Mouse (Mus musculus) T-cell, adult 2 months (primary cell): ENCODE results near the gene Tceanc2.
"Not testable (repeated sequence)": the region's sequence is repeated elsewhere in the genome, so short reads cannot be mapped to it uniquely, and the experiment has no call there.

ENCODE experiments used
- DNase-seq: peaks from one replicate; pipeline ENCODE4 v3.0.0; 2022; ENCODE audit warnings: low spot score

The Tceanc2 gene

DNA sequence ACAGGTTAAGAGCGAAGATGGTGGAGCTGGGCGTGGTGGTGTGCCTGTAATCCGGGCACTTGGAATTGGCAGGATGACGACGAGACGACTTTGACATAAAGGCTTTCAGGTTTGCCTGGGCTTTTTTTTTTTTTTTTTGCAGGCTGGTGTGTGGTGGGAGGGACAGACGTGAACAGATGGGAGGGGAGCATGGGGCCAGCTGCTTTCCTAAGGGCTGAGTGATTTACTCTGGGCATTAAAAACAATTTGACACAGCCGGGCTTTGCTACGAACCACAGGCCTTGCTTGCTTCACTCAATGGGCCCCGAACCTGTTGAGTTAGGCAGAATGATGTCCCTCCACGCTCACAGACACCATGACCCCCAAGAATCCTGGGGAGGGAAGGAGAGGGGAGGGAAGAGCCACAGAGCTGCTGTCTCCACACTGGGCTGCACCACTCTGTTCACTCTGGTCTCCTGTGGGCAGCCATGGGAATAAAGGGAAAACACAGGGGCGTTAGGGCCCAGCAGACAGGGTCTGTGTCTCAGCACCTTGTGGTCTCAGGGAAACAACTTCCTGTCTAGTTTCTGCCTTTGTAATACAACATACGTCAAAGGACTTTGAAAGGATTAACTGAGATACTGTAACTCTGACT is 51.9 kb downstream of the Tceanc2 start:
- no peak for DNase-seq

DNA sequence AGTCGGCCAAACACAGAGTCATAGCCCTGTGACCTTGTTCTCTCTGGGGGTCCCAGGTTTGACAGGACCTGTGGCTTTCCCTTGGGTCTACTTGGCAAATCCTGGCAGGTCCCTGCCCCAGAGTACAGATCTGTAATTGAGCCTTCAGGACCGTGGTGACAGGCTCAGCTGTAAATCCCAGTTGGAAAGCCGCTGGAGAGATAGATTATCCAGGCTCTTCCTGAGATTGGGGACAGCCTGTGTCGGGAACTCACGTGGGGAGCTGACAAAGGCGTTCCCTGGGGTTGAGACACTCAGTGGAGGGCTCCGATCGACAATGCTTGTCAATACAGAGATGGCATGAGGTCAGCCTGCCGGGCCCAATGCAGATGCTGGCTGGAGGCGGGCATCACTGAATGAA is 52.5 kb downstream of the Tceanc2 start:
- DNase-seq: no peak

DNA sequence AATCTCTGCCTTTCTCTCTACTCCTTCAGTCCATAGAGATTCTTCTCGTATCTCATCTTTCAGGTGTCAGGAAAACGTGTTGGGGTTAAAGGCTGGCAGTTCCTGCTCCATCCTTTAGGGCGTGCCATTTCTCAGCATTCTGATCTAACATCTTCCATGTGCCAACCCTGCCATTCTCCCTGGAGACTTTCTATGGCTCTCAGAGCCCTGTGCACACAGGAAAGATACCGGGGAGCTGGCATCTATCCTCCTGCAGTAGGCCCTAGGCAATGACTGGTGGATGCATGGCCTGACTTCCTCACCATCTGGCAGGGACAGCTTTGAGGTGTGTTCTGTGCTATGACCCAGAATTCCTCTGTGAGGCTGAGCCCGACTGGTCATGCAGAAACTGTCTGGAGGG is 53.8 kb downstream of the Tceanc2 start:
- no peak for DNase-seq

DNA sequence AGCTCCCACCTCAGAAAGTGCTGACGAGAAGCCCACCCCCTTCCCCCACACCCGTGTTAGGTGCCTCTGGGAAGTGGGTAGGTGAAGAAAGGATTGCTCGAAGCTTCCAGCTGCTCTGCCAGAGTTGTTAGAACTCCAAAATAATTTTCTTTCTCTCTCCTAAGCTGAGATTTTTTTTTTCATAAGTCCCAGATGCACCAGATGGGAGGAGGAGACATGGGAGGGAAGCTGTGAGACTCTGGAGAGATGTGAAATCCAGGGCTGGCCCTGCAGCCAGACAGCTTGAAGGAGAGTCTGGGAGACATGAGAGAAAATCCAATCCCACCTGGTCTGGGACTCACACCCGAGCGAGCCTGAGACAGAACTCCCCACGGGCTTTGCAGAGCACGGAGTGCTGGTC is 54.5 kb downstream of the Tceanc2 start:
- no peak for DNase-seq

DNA sequence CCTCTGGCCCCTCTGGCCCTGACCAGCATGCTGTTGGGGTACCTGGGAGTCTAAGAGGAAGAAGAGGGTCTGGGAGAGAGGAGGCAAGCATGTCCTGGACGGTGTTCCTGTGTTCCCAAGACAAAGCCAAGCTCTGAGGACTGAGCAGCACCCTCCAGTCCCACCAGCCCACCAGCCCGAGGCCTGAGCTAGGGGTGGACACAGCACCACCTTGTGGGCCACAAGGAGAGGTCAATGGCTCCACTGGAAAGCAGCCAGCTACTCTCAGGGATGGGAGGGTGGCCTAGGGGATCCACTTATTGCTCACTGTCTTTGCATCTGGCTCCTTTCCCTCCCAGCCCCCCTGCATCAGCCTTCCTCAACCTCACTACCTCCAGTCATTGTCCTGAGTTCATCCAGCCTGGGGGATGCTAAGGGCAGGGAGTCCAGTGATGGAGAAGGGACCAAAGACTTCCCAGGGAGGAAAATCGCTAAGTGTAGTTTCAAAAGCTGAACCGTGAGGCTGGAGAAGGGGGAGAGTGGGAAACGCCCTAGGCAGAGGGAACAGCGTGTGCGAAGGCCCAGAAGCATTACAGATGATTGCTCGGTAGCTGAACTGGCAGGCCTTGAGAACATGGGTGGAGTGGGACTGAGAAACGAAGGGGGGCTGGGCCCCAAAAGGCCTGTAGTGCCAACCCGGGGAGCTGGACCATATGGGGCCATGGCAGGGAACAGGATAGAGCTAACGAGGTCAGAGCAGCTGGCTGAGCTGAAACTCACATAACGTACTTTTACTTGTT is 57.6 kb downstream of the Tceanc2 start:
- DNase-seq: no peak

DNA sequence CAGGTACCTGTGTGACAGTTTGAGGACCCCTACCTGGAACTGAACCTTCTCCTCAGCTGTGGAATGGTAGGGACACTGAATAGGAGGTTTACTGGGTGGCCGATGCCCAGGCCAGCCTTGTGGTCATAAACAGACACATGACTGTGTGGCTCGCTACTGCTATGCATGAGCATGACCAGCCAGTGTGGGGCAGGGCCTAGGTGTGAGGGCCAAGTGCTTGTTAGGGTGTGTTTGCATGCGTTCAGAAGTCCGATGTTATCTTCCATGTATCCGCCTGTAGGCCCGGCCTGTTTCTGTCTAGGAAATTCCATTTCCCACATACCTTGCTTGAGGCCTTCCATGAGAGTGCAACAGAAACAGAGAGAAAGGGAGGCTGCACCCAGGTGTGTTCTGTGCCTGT is 58.2 kb downstream of the Tceanc2 start:
- DNase-seq: no peak

DNA sequence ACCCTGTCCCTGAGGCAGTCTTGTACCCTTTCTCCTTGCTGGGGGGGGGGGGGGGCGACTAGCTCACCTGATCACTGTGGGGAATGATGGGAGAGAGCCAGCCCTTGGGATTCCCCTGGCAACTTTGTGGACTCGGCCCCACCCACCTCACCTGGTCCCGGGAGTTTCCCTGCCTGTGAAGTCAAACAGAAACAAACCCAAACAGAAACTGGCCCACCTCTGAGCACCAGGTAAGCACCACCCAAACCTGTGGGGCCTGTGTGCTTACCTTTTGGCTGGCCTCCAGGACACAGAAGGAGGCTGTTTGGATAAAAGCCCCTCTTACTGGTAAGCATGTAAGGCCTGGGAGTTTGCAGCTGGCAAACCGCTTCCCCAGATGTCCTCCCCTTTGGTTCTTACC is 59.9 kb downstream of the Tceanc2 start:
- no peak for DNase-seq

DNA sequence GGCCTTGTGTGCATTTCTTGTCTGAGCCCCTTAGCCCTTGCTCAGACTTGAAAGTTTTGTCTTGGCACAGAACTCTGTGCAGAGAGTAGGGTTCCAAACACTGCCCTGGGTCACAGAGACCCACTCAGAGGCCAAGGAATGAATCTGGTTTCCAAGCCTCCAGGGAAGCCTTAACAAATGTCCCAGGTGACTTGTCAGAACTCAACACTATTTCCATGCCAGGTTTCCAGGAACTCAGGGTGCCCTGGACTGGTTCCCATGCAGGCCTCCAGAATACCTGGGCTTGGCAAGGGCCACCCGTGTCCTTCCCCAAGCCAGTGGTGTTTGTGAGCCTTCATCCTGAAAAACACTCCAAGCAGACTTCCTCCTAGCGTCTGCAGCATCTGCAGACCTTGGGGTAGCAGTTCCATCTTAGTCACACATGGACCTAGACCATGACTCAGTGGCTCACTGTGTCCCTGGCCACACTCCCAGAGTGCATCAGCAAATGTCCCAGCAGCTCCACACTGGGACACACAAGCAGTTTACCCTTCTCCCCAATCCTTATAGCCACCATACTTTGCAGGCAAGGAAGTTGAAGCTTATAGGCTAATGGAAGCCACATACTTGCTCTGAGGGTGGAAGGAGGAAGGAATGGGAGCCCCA is 61.1 kb downstream of the Tceanc2 start:
- no peak for DNase-seq

DNA sequence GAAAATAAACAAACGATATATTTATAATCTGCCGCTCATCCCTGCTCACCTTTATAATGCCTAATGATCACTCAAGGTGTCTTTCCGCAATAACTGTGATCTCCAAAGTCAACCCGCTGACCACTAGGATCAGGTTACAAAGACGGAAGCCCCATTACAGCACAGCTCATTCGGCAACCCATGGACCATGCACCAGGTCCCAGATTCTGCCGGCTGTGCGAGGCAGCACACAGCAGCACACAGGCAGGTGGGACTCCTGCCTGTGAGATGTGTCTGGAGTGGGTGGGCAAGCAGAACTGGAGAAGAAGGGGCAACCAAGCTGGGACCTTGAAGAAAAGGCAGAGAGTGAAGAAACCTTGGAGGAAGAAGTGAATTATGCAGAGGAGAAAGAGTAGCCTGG is 64.6 kb downstream of the Tceanc2 start:
- DNase-seq: no peak

DNA sequence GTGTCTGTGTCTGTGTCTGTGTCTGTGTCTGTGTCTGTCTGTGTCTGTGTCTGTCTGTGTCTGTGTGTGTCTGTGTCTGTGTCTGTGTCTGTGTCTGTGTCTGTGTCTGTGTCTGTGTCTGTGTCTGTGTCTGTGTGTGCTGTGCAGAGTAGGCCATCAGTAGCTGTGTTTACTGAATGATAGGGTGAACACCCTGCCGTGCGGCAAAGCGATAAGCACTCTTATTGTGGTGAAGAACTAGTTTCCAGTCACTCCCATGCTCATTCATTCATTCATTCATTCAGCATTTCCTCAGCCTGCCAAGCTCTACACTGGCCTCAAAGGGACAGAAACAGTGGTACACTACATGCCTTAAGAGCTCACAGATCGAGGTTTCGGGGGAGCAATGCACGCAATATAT is 69.7 kb downstream of the Tceanc2 start:
- not testable (repeated sequence) for DNase-seq

DNA sequence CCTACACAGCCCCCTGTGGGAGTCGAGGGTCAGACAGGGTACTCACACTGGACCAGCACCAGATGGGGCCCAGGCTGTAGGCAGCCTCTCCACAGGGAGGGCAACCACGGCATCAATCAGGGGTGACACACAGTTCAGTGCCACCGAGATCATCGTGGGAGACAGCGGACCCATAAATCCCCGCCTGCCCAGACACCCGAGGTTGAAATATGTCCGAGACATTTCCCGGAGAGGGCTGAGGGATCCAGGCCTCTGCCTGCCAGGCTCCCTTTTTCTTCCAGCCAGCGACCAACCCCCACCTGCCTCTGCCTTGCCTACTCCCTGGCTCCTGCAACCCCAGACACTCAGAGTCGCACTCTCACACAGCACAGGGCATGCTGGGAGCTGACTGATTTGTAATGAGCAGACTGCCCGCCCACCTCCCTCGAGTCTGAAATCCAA is 70.6 kb downstream of the Tceanc2 start:
- DNase-seq: no peak

DNA sequence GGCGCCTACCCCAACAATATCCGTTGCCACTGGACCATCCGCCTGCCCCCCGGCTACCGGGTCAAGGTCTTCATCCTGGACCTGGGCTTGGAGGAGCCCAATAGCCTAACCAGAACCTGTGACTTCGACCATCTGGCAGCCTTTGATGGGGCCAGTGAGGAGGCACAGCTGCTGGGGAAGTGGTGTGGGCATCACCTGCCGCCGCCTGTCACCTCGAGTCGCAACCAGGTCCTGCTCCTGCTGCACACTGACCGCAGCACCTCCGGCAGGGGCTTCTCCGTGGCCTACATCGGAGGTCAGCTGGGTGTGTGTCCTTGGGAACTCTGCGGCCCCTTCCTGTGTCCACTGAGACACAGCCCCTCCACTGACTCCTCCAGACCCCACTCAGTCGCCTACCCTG is 72.1 kb downstream of the Tceanc2 start:
- DNase-seq: no peak

DNA sequence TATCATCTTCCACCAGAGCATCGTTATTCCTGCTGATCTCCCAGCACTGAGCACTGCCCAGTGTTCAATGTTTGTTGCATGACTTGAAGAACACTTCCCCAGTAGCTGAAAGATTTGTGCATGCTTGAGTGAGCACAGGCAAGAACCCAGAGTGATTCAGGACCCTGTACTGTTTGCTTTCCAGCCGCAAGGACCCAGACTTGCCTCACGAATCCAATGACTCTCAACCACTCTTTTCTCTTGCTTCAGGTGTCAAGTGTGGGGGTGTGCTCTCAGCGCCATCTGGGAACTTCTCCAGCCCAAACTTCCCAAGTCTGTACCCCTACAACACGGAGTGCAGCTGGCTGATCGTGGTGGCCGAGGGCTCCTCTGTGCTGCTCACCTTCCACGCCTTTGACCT is 76.7 kb downstream of the Tceanc2 start:
- DNase-seq: no peak

DNA sequence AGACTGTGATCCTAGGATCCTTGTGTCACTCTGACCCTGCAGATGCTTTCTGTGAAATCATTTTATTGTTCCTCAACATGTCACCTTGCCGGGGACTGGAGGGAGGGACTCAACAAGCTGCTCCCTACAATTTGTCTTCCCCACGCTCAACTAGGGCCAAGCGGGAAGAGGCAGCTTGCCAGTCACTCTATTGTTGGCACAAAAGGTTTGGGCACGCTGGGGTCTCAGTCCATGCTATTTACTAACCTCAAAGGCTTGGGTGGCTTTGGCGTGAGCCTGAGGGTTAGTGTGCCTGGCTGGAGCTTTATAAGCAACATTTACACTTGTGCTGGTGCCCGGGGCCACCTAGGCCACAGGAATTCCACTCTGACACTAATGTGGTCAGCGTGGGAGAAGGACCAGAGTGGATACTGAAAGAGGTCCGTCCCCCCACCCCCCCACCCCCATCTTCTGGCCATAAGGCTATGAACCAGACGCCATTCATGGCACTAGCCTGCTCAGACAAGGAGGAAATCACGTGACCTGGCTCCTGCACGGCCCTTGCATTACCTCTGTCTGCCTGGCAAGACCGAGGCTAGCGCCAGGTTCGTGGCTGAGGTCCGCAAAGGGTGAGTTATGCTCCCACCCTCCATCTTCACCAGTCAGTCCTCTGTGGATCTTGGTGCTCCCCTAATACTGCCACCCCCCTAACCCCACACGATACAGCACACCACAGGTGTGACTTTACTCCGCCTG is 80.0 kb downstream of the Tceanc2 start:
- no peak for DNase-seq

DNA sequence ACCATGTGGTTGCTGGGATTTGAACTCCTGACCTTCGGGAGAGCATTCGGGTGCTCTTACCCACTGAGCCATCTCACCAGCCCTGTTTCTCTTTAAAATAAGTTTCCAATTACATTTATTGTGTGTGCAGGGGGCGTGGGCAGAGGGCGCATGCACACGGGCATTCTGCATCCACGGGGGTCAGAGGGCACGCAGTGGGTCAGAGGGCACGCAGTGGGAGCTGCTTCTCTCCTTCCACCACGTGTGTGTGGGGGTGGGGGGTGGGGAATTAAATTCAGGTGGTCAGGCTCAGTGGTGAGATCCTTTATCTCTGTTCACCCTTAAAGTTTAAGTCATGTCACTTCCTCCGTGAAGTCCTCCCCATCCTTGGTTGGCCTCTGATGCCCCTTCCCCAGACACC is 80.5 kb downstream of the Tceanc2 start:
- DNase-seq: no peak

DNA sequence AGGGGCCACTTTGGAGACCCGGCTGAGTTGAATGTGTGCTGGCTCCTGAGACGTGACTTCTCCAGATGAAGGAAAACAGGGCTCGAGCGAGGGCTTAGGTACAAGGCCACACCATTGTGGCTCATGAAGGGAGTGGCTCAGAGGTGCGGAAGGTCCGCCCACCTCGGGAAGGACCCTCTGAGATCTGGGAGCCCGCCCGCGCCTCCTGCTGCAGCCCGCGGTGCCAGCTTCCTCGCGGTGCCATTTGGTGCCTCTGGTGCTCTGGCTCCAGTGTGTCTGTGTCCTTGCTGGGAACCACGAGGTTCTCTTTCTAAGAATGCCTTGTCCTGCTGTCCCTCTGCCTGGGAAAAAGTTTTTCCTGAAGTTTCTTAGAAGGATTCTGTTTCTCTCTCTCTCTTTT is 81.0 kb downstream of the Tceanc2 start:
- DNase-seq: no peak

DNA sequence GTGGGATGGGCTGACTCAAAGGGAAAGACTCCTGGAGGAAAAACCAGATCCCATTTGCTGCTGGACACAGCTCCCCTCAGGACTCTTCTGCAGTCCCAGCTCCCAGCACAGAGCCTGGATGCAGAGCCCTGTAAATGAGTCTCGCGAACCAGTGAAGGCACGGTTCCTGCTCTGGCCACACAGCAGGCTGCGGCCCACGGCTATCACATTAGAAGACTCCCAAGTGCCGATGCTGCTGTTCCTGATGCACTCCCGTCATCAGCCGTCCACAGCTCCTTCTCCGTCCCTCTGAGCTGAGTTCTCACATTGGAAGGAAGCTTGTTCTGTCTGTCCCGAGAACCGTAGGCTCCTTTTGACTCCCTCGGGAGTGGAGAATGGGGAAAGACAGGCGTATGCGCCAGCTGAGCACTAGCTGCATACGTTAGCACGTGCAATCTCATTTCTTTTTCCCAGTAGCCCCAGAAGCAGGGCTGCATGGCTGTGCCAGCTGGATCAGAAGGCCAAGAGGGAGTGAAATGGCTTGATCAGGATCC is 82.0 kb downstream of the Tceanc2 start, which contains the start of gene Cdcp2:
Cdcp2 (plus strand) TSS at position 51 of the 533 bp plus-strand sequence.
- DNase-seq: no peak

DNA sequence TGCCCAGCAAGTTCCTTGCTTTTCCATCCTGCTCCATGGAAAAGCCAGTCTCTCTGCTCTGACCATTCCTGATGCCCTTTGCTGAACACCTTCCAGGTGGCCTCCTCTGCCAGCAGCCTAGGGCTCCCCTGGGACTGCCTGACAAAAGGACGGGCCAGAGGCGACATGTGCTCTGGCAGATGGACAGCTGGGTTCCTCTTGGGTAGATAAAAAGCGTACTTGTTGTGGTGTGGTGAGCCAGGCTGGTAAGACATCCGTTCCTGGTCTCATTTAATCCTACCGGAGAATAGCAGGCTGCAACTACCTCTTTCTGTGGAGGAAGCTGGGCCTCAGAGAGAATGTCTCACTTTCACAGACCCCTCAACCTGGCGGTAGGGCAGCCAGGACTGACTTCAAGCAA is 82.9 kb downstream of the Tceanc2 start:
- DNase-seq: no peak

DNA sequence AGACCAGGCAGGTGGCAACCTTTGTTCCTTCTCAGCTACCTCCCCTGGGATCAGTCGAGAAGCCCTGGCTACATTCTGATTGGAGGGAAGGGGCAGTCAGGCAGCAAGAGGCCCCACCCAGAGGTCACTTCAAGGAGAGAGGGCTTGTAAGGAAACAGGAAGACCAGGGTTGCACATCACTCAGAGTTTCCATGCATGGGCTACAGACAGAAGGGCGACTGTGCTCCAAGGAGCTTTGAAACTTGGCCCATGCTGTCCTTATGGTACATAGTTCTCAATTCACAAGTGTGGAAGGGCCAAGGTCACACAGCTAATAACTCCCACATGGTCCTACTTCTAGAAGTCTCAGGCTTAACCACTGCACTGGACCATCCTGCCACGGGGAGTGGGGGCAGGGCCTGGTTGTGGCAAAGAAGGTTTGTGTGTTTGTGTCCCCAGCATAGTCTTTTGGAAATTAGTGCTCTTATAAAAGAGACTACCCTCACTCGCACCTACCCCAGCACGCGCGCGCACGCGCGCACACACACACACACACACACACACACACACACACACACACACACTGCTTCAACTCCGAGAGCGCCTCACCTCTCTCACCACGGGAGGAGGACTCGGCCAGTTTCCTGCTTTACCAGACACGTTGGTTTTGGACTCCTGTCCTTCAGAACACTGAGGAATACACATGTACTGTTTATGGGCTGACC is 84.3 kb downstream of the Tceanc2 start:
- no peak for DNase-seq

DNA sequence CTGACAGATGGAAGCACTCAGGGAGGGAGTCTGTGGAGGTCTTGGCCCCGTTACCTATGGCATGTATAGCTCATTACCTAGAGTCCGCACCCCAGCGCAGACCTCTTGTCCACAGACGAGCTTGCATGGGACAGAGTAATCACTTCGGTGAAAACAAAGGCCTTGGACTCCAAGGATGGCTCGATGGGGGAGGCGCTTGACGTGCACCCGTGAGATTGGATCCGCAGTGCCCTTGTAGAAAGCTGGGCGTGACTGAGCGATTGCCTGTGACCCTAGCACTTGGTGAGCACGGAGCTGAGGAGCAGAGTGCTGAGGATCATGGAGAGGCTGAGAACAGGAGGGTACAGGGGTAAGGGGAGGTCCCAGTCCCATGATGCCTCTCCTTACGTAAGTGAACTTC is 87.2 kb downstream of the Tceanc2 start:
- DNase-seq: no peak

DNA sequence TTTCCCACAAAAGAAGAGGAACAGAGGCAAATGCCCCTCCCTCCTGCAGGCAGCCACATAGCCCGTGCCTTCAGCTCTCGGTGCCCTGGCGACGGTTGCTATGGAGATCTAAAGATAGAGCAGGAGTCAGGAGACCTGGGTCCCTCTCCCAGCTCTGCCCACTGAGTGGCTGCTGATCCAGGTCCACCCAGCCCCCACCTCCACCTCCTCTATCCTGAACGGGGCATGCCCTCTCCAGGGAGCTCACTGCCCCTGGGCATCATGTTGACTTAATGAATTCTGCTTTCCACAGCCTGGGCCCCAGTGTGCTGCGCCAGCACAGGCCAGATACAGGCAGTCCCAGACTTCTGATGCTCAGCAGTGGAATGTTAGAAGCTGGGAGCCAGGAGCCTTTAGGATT is 94.1 kb downstream of the Tceanc2 start:
- no peak for DNase-seq

DNA sequence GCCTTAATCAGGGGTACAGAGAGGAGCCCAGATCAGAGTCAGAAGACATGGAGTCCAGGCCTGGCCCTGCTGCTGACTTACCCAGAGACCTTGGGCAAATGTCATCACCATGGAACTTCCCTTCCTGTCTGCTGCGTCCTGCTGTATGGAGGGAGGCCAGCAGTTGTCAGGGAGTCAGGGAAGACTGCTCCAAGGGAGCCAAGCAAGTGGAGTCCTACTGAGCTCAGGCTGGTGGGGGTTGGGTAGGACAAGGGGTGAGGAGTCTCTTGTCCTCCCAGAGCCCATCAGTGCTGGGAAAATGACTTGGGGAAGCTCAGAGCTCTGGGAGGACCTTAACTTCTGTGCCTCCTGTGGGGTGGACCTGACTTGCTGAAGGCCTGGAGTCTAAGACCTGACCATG is 94.6 kb downstream of the Tceanc2 start:
- DNase-seq: no peak
